ENCODE assay signal across 22 mouse cellular contexts in genomic region chr7:72590351-72591115, GRCm38 (mm10).
DNase-seq lines count a peak whose midpoint lies in the region; TF ChIP-seq lines count a peak whose summit lies in the region.
"Had no signal": no experiment of that assay in that cellular context is flagged by ENCODE, and none has a peak within 500 bp of the region (broad histone marks: within the 10 kb centered on the region; RNA-seq: fewer than 3 reads in every experiment).

No protein-coding gene starts in this region.

- peak; percentile 6 to 16 for DNase-seq in left cerebral cortex, adult 9 months (ENCODE audit: low spot score in 2 of 2)
- DNase-seq in left cerebral cortex, postnatal 10 days (ENCODE audit: extremely low spot score in 1 of 2, low spot score in 2 of 2) = no peak
- peak; percentile 86 for DNase-seq in 3T3-L1 (ENCODE audit: low read depth, low spot score)
- peak; percentile 77 for DNase-seq in NIH3T3 (ENCODE audit: low read depth)
- DNase-seq in left cerebral cortex, postnatal 25 days (ENCODE audit: low spot score in 2 of 2) = peak; percentile 5 to 86
- DNase-seq in cerebellum, postnatal 25 days = no peak
- DNase-seq in kidney, adult 2 months = no peak
- DNase-seq: cerebellum, adult 9-11 months; gastrocnemius, postnatal 25 days; heart, adult 2 months; heart, postnatal 4 days; kidney, postnatal 4 days; thymus, postnatal 14 days had no signal

- no peaks in the 10 kb centered on the region for H3K27me3 ChIP-seq in kidney, adult 2 months (replicated peaks; ENCODE audit: control insufficient read depth, insufficient read depth, low read length)
- H3K27me3 ChIP-seq: heart, embryonic 15.5 days; hindbrain, embryonic 15.5 days; intestine, embryonic 15.5 days; neural tube, embryonic 12.5 days had no signal

- H3K4me3 ChIP-seq in kidney, adult 2 months (ENCODE audit: insufficient read depth, low read depth, low read length) = no peak overlapping the region
- H3K4me3 ChIP-seq: embryonic facial prominence, embryonic 13.5 days; heart, adult 2 months; heart, embryonic 15.5 days; hindbrain, embryonic 15.5 days; intestine, embryonic 15.5 days; midbrain, embryonic 10.5 days; neural tube, embryonic 12.5 days had no signal

- no peaks in the 10 kb centered on the region for H3K36me3 ChIP-seq in kidney, adult 2 months (ENCODE audit: control insufficient read depth, insufficient read depth, low read length)
- H3K36me3 ChIP-seq: embryonic facial prominence, embryonic 13.5 days; heart, embryonic 15.5 days; hindbrain, embryonic 15.5 days; intestine, embryonic 15.5 days; midbrain, embryonic 10.5 days; neural tube, embryonic 12.5 days had no signal

- whole genome bisulfite sequencing in kidney, adult 2 months = 68% methylated on average over 4 of the region's 4 CpGs

- intact Hi-C loops in left cerebral cortex, postnatal 10 days (cut with DNase I) = no loop called here
- intact Hi-C loops in left cerebral cortex, postnatal 25 days (cut with DNase I) = loop anchor here (5.0 to 10.0 kb wide), 4 partner anchors 444 to 832 kb away; no protein-coding TSS in a partner anchor

- TF ChIP-seq CTCF in kidney, adult 2 months (conservative IDR thresholded peaks at IDR 0.05; ENCODE audit: insufficient read depth, insufficient read length, low read depth, low read length) = no peak

- TF ChIP-seq POLR2A in kidney, adult 2 months (IDR thresholded peaks at IDR 0.05; ENCODE audit: low read depth, low read length) = no peak

- H3K27ac ChIP-seq in kidney, adult 2 months (ENCODE audit: insufficient read depth, low read depth, low read length) = no peak overlapping the region
- H3K27ac ChIP-seq: embryonic facial prominence, embryonic 13.5 days; heart, adult 2 months; heart, embryonic 15.5 days; hindbrain, embryonic 15.5 days; intestine, embryonic 15.5 days; liver, embryonic 14.5 days; macrophage; midbrain, embryonic 10.5 days; neural tube, embryonic 12.5 days; stomach, postnatal 0 days had no signal

- no peaks in the 10 kb centered on the region for H3K4me1 ChIP-seq in kidney, adult 2 months (ENCODE audit: control insufficient read depth, insufficient read depth, low read length)
- H3K4me1 ChIP-seq: embryonic facial prominence, embryonic 13.5 days; heart, embryonic 15.5 days; intestine, embryonic 15.5 days; midbrain, embryonic 10.5 days; neural tube, embryonic 12.5 days had no signal

Comparison
In these comparisons a context has a peak if more than half of its experiments do, and no peak if none do; other contexts are left out.
1. DNase-seq: peak in left cerebral cortex, adult 9 months (2 of 2), 3T3-L1 (single experiment), NIH3T3 (single experiment) and left cerebral cortex, postnatal 25 days (2 of 2); none in left cerebral cortex, postnatal 10 days (0 of 2), cerebellum, postnatal 25 days (0 of 2) and kidney, adult 2 months (single experiment).